13 mouse cellular contexts compared by ENCODE assay signal in the genomic region with DNA sequence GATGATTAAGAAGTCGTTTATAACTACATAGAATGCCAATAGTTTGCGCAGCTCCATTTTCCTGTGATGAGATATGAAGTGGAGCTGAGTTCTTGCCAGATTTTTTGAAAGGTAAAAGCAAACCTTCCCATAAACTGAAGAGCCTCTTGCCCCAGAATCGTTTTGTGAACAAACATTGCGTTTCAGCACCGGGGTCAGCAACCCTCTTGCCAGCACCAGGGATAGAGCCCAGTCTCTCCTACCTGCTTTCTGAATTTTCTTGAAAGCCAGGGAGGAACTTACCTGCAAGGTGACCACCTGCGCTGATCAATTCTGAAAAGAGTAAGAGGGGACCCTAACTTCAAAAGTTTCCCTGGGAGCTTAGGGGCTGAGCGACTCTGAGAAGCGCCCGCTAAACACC. TPM values are rescaled to one million over a fixed set of nuclear protein-coding genes. Genes with fewer than 3 reads are reported as not detected.
DNase-seq lines count a peak whose midpoint lies in the region; ATAC-seq and TF ChIP-seq lines count a peak whose summit lies in the region.
"Had no signal": no experiment of that assay in that cellular context is flagged by ENCODE, and none has a peak within 500 bp of the region (broad histone marks: within the 10 kb centered on the region; RNA-seq: fewer than 3 reads in every experiment).

No protein-coding gene starts in this region.

- no peak for TF ChIP-seq CTCF in lung, embryonic 14.5 days (IDR thresholded peaks at IDR 0.05; ENCODE audit: low read depth)

- 2% methylated on average over 9 of the region's 9 CpGs for WGBS in lung, embryonic 14.5 days
- 6% methylated on average over 9 of the region's 9 CpGs for WGBS in hindbrain, embryonic 15.5 days
- 6% methylated on average over 9 of the region's 9 CpGs for WGBS in neural tube, embryonic 11.5 days

- no peak overlapping the region for H3K4me3 ChIP-seq in lung, embryonic 14.5 days (ENCODE audit: low read depth, low read length)
- peak overlapping the region; percentile 41 for H3K4me3 ChIP-seq in hindbrain, embryonic 15.5 days
- peak overlapping the region; percentile 18 for H3K4me3 ChIP-seq in neural tube, embryonic 11.5 days (ENCODE audit: low read depth, low read length)

- no peaks in the 10 kb centered on the region for H3K4me1 ChIP-seq in lung, embryonic 14.5 days (ENCODE audit: insufficient read depth)
- H3K4me1 ChIP-seq in hindbrain, embryonic 15.5 days (replicated peaks): peaks cover 17% of the 10 kb centered on the region
- no peaks in the 10 kb centered on the region for H3K4me1 ChIP-seq in neural tube, embryonic 11.5 days (ENCODE audit: control insufficient read depth, insufficient read depth, low read length)

- no peaks in the 10 kb centered on the region for H3K9me3 ChIP-seq in lung, embryonic 14.5 days (ENCODE audit: low read depth, low read length)
- H3K9me3 ChIP-seq in hindbrain, embryonic 15.5 days: no peaks in the 10 kb centered on the region
- H3K9me3 ChIP-seq in neural tube, embryonic 11.5 days (ENCODE audit: control insufficient read depth, low read length): no peaks in the 10 kb centered on the region

- peaks cover 13% of the 10 kb centered on the region for H3K27me3 ChIP-seq in lung, embryonic 14.5 days (ENCODE audit: insufficient read depth, low read length)
- peaks cover 21% of the 10 kb centered on the region for H3K27me3 ChIP-seq in hindbrain, embryonic 15.5 days
- peaks cover 20% of the 10 kb centered on the region for H3K27me3 ChIP-seq in neural tube, embryonic 11.5 days (ENCODE audit: control insufficient read depth, insufficient read depth, low read length)

- no peak overlapping the region for H3K4me2 ChIP-seq in lung, embryonic 14.5 days
- peak overlapping the region; percentile 58 for H3K4me2 ChIP-seq in hindbrain, embryonic 15.5 days
- peak overlapping the region; percentile 36 for H3K4me2 ChIP-seq in neural tube, embryonic 11.5 days (ENCODE audit: low read depth)

- H3K36me3 ChIP-seq in lung, embryonic 14.5 days (ENCODE audit: insufficient read depth): no peaks in the 10 kb centered on the region
- H3K36me3 ChIP-seq in hindbrain, embryonic 15.5 days: no peaks in the 10 kb centered on the region
- no peaks in the 10 kb centered on the region for H3K36me3 ChIP-seq in neural tube, embryonic 11.5 days (ENCODE audit: control insufficient read depth, insufficient read depth, low read length)

- H3K9ac ChIP-seq in lung, embryonic 14.5 days: no peak overlapping the region
- H3K9ac ChIP-seq in hindbrain, embryonic 15.5 days: peak overlapping the region; percentile 31
- peak overlapping the region; percentile 18; the same call in 1 of the 2 replicates for H3K9ac ChIP-seq in neural tube, embryonic 11.5 days (ENCODE audit: low read length)

- H3K27ac ChIP-seq in lung, embryonic 14.5 days (ENCODE audit: low read depth): no peak overlapping the region
- H3K27ac ChIP-seq in hindbrain, embryonic 15.5 days (replicated peaks): no peak overlapping the region
- no peak overlapping the region for H3K27ac ChIP-seq in neural tube, embryonic 11.5 days (ENCODE audit: low read depth, low read length)
- H3K27ac ChIP-seq: left cerebral cortex, adult 2 months had no signal

- ATAC-seq in lung, embryonic 14.5 days (ENCODE audit: insufficient read depth): no peak
- ATAC-seq in hindbrain, embryonic 15.5 days (ENCODE audit: low FRiP score, low read depth): 0 out of 2 replicates have a peak, but pooled peaks have one; percentile 7
- ATAC-seq in neural tube, embryonic 11.5 days (ENCODE audit: insufficient read depth, low FRiP score, low TSS enrichment): no peak
- ATAC-seq in megakaryocyte-erythroid progenitor cell, adult 5-6 weeks (replicated peaks; ENCODE audit: low FRiP score, low TSS enrichment, poor library complexity, severe bottlenecking): no peak

- DNase-seq in lung, embryonic 14.5 days: peak; percentile 78
- no peak for DNase-seq in lung, postnatal 25 days (ENCODE audit: low spot score)
- peak; percentile 62 for DNase-seq in embryo, embryonic 11 days
- DNase-seq in neural tube, embryonic 11.5 days (ENCODE audit: low spot score): peak; percentile 29
- no peak for DNase-seq in right cerebral cortex, postnatal 25 days
- DNase-seq in urinary bladder, adult 2 months (ENCODE audit: low spot score): no peak
- DNase-seq: cerebellum, adult 11 months had no signal

RNA-seq across cellular contexts. Expression of gene Sst, which starts 0.6 kb away (rescaled TPM):
- not detected in 2 replicates for polyA plus RNA-seq in lung, embryonic 14.5 days (2014; fragmentation: Nextera tagmentation; extraction: Ambion mirVana)
- polyA plus RNA-seq in hindbrain, embryonic 15.5 days (2015; fragmentation: Nextera tagmentation; extraction: Ambion mirVana): 271 and 279 TPM in 2 replicates
- 97.3 and 106 TPM in 2 replicates for polyA plus RNA-seq in neural tube, embryonic 11.5 days (2014; fragmentation: Nextera tagmentation; extraction: Ambion mirVana)
- not detected in 2 replicates for total RNA-seq in megakaryocyte-erythroid progenitor cell, adult 5-6 weeks (2014; fragmentation: Nextera tagmentation)
- not detected in 2 replicates for total RNA-seq in megakaryocyte-erythroid progenitor cell, adult 5-6 weeks (2017)
- not detected in 2 replicates for polyA plus RNA-seq in urinary bladder, adult 2 months (2012; rRNA removed)
- total RNA-seq: heart, adult 8-10 months; megakaryocyte progenitor cell, adult 5-6 weeks; MEL had no signal

RNA-seq across cellular contexts. Expression of gene Rtp2, which starts 42.0 kb away (rescaled TPM):
- not detected in 2 replicates for polyA plus RNA-seq in lung, embryonic 14.5 days (2014; fragmentation: Nextera tagmentation; extraction: Ambion mirVana)
- polyA plus RNA-seq in hindbrain, embryonic 15.5 days (2015; fragmentation: Nextera tagmentation; extraction: Ambion mirVana): 0.17 TPM in 1 of 2 replicates, not detected in the other
- not detected in 2 replicates for polyA plus RNA-seq in neural tube, embryonic 11.5 days (2014; fragmentation: Nextera tagmentation; extraction: Ambion mirVana)
- not detected in 2 replicates for total RNA-seq in megakaryocyte-erythroid progenitor cell, adult 5-6 weeks (2014; fragmentation: Nextera tagmentation)
- total RNA-seq in megakaryocyte-erythroid progenitor cell, adult 5-6 weeks (2017): not detected in 2 replicates
- not detected in 2 replicates for polyA plus RNA-seq in urinary bladder, adult 2 months (2012; rRNA removed)
- total RNA-seq: heart, adult 8-10 months; left cerebral cortex, adult 2 months; megakaryocyte progenitor cell, adult 5-6 weeks; MEL had no signal

Comparison
In these comparisons a context has a peak if more than half of its experiments do, and no peak if none do; other contexts are left out.
1. DNase-seq: peak in lung, embryonic 14.5 days (single experiment), embryo, embryonic 11 days (single experiment) and neural tube, embryonic 11.5 days (single experiment); none in lung, postnatal 25 days (single experiment), right cerebral cortex, postnatal 25 days (single experiment) and urinary bladder, adult 2 months (single experiment).
2. RNA of gene Sst, which starts 0.6 kb away (polyA plus RNA-seq): 271 to 279 TPM in hindbrain, embryonic 15.5 days and 97.3 to 106 TPM in neural tube, embryonic 11.5 days; not detected in lung, embryonic 14.5 days and not detected in urinary bladder, adult 2 months; every median in the first group is over 10 times any median in the second.